Mouse (Mus musculus): ENCODE data around the gene Bdnf. TPM values are rescaled to one million over a fixed set of nuclear protein-coding genes. Genes with fewer than 3 reads are reported as not detected.

The Bdnf gene
- polyA plus RNA-seq, 1 experiment from 2014 or later, result 15.4 TPM

- ChIA-PET CTCF (interaction anchor here (1.1 to 2.3 kb wide), 2 partner anchors 13 kb away, joined by 3 to 10 read pairs; no protein-coding TSS in a partner anchor), POLR2A (no interaction called here)
- in situ Hi-C loops (cut with MboI; ENCODE audit: low pct_unique_long_range_greater_than_20kb), result no loop called here
- DNase-seq (ENCODE audit: low read depth, low spot score) (no peak), ATAC-seq (peak; percentile 95)
- H3K27me3 ChIP-seq, result no peaks in the 10 kb centered on the region
- TF ChIP-seq CTCF (IDR thresholded peaks at IDR 0.05), result no peak
Measured at GRCm38 (mm10) chr2:109703588-109703987, 29.1 kb downstream of the Bdnf start.

GRCm38 (mm10) chr2:109704053-109704452 lies 29.6 kb downstream of the Bdnf start:
- no peak for TF ChIP-seq CTCF (IDR thresholded peaks at IDR 0.05)
- H3K27me3 ChIP-seq, result no peaks in the 10 kb centered on the region
- ChIA-PET CTCF (interaction anchor here (1.0 to 2.3 kb wide), 2 partner anchors 12 to 26 kb away, joined by 3 to 10 read pairs; no protein-coding TSS in a partner anchor), POLR2A (no interaction called here)
- ATAC-seq, result no peak
- in situ Hi-C loops (cut with MboI; ENCODE audit: low pct_unique_long_range_greater_than_20kb), result no loop called here
- DNase-seq (ENCODE audit: low read depth, low spot score), result no peak

GRCm38 (mm10) chr2:109706524-109706923 lies 32.0 kb downstream of the Bdnf start:
- TF ChIP-seq CTCF (IDR thresholded peaks at IDR 0.05), result no peak
- DNase-seq (ENCODE audit: low read depth, low spot score) (no peak), ATAC-seq (no peak)
- in situ Hi-C loops (cut with MboI; ENCODE audit: low pct_unique_long_range_greater_than_20kb), result no loop called here
- no peaks in the 10 kb centered on the region for H3K27me3 ChIP-seq
- CTCF ChIA-PET, result interaction anchor here (1.5 kb wide), 1 partner anchor 139 kb away, joined by 3 read pairs; no protein-coding TSS in a partner anchor
- POLR2A ChIA-PET, result no interaction called here

- POLR2A ChIA-PET, result no interaction called here
- in situ Hi-C loops (cut with MboI; ENCODE audit: low pct_unique_long_range_greater_than_20kb), result no loop called here
- no peak for TF ChIP-seq CTCF (IDR thresholded peaks at IDR 0.05)
- H3K27me3 ChIP-seq, result no peaks in the 10 kb centered on the region
- CTCF ChIA-PET, result interaction anchor here (1.4 kb wide), 1 partner anchor 21 kb away, joined by 3 read pairs; no protein-coding TSS in a partner anchor
- DNase-seq (ENCODE audit: low read depth, low spot score), result no peak
- ATAC-seq, result no peak
Measured at GRCm38 (mm10) chr2:109709346-109709745, 34.8 kb downstream of the Bdnf start.

- ATAC-seq (no peak), DNase-seq (ENCODE audit: low read depth, low spot score) (no peak)
- TF ChIP-seq CTCF (IDR thresholded peaks at IDR 0.05), result no peak
- no peaks in the 10 kb centered on the region for H3K27me3 ChIP-seq
- in situ Hi-C loops (cut with MboI; ENCODE audit: low pct_unique_long_range_greater_than_20kb), result loop anchor here (10.0 kb wide), 2 partner anchors 484 to 514 kb away; no protein-coding TSS in a partner anchor
- ChIA-PET CTCF (interaction anchor here (1.0 kb wide), 1 partner anchor 24 kb away, joined by 3 read pairs; no protein-coding TSS in a partner anchor), POLR2A (no interaction called here)
Measured at GRCm38 (mm10) chr2:109711049-109711448, 36.5 kb downstream of the Bdnf start.

- DNase-seq (ENCODE audit: low read depth, low spot score), result no peak
- ATAC-seq, result no peak
- H3K27me3 ChIP-seq, result no peaks in the 10 kb centered on the region
- in situ Hi-C loops (cut with MboI; ENCODE audit: low pct_unique_long_range_greater_than_20kb), result no loop called here
- ChIA-PET POLR2A (no interaction called here), CTCF (no interaction called here)
- no peak for TF ChIP-seq CTCF (IDR thresholded peaks at IDR 0.05)
Measured at GRCm38 (mm10) chr2:109725261-109725660, 50.8 kb downstream of the Bdnf start.

GRCm38 (mm10) chr2:109725831-109726230 lies 51.3 kb downstream of the Bdnf start:
- POLR2A ChIA-PET, result no interaction called here

GRCm38 (mm10) chr2:109729221-109729620 lies 54.7 kb downstream of the Bdnf start:
- DNase-seq (ENCODE audit: low read depth, low spot score) (no peak), ATAC-seq (no peak)
- no peaks in the 10 kb centered on the region for H3K27me3 ChIP-seq
- in situ Hi-C loops (cut with MboI; ENCODE audit: low pct_unique_long_range_greater_than_20kb), result no loop called here
- POLR2A ChIA-PET, result no interaction called here
- CTCF ChIA-PET, result no interaction called here
- TF ChIP-seq CTCF (IDR thresholded peaks at IDR 0.05), result no peak

More at GRCm38 (mm10) chr2:109725831-109726230, 51.3 kb downstream of the Bdnf start:
- ATAC-seq, result no peak
- no peak for TF ChIP-seq CTCF (IDR thresholded peaks at IDR 0.05)
- CTCF ChIA-PET, result no interaction called here
- in situ Hi-C loops (cut with MboI; ENCODE audit: low pct_unique_long_range_greater_than_20kb), result no loop called here
- no peaks in the 10 kb centered on the region for H3K27me3 ChIP-seq
- DNase-seq (ENCODE audit: low read depth, low spot score), result no peak

- in situ Hi-C loops (cut with MboI; ENCODE audit: low pct_unique_long_range_greater_than_20kb), result no loop called here
Measured at GRCm38 (mm10) chr2:109733201-109734039, 58.9 kb downstream of the Bdnf start.

GRCm38 (mm10) chr2:109734228-109734627 lies 59.7 kb downstream of the Bdnf start:
- TF ChIP-seq CTCF (IDR thresholded peaks at IDR 0.05), result no peak
- ATAC-seq (no peak), DNase-seq (ENCODE audit: low read depth, low spot score) (no peak)
- in situ Hi-C loops (cut with MboI; ENCODE audit: low pct_unique_long_range_greater_than_20kb), result no loop called here
- ChIA-PET POLR2A (no interaction called here), CTCF (interaction anchor here (0.8 to 1.2 kb wide), 2 partner anchors 13 to 38 kb away, joined by 3 to 4 read pairs; no protein-coding TSS in a partner anchor)
- no peaks in the 10 kb centered on the region for H3K27me3 ChIP-seq

More at GRCm38 (mm10) chr2:109733201-109734039, 58.9 kb downstream of the Bdnf start:
- ATAC-seq, result no peak
- H3K27me3 ChIP-seq, result no peaks in the 10 kb centered on the region
- TF ChIP-seq CTCF (IDR thresholded peaks at IDR 0.05), result no peak
- ChIA-PET CTCF (no interaction called here), POLR2A (no interaction called here)
- DNase-seq (ENCODE audit: low read depth, low spot score), result no peak

GRCm38 (mm10) chr2:109734666-109735065 lies 60.2 kb downstream of the Bdnf start:
- no peak for TF ChIP-seq CTCF (IDR thresholded peaks at IDR 0.05)
- in situ Hi-C loops (cut with MboI; ENCODE audit: low pct_unique_long_range_greater_than_20kb), result no loop called here
- ATAC-seq (peak; percentile 86), DNase-seq (ENCODE audit: low read depth, low spot score) (peak; percentile 79)
- CTCF ChIA-PET, result interaction anchor here (0.8 to 1.2 kb wide), 3 partner anchors 13 to 39 kb away, joined by 3 to 4 read pairs (median 3); no protein-coding TSS in a partner anchor
- H3K27me3 ChIP-seq, result no peaks in the 10 kb centered on the region
- POLR2A ChIA-PET, result no interaction called here
